Mouse (Mus musculus) spleen, adult 2 months (tissue): ENCODE results near the gene Hrh1.

Source experiments
- CTCF ChIP-seq: fragments of 200-500 bp; IDR thresholded peaks from 2 replicates; pipeline ENCODE4 v1.5.1; 2011; ENCODE audit warnings: mild to moderate bottlenecking, inconsistent platforms; ENCODE audit not compliant: insufficient read depth, insufficient read length, insufficient replicate concordance; ENCODE audit errors: extremely low read depth
- POLR2A ChIP-seq: fragments of 200-500 bp; IDR thresholded peaks from 2 replicates; pipeline ENCODE4 v1.6.1; 2011; ENCODE audit warnings: low read depth, low read length, inconsistent platforms

- TF ChIP-seq POLR2A, result no peak
- TF ChIP-seq CTCF, result no peak
Observed at GRCm38 (mm10) chr6:114448888-114449287, 51.2 kb downstream of the Hrh1 start.
